Mouse (Mus musculus): ENCODE measurements around the gene Apol7b.

Apol7b gene

DNA sequence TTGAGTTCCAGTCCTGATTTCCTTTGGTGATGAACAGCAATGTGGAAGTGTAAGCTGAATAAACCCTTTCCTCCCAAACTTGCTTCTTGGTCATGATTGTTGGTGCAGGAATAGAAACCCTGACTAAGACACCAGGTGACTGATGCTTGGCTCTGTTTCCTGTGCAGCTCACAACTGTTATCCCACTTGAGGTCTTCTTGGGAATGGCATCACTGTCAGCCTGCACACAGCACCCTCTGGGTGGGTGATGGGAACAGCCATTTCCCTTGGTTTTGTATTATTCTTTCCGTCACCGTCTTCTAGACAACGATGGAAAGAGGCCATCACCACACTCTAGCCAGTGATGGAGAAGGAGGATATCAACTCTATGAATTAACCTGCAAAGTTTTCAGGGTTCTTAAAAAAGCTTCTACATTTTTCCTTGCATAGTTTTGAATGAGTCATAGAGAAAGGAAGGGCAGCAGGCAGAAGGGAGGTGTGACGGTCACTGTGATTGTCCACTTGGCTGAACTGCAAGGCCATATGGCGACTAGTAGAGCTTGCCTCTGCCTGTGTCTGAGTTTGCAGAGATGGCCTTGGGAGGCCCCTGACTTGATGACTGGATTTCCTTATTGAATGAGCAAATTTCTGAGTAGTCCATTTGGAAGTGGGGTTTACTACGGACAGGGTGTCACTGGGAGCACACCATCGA, 62.8 kb downstream of the Apol7b start:
- DNase-seq (ENCODE audit: low read depth, low spot score) = no peak

DNA sequence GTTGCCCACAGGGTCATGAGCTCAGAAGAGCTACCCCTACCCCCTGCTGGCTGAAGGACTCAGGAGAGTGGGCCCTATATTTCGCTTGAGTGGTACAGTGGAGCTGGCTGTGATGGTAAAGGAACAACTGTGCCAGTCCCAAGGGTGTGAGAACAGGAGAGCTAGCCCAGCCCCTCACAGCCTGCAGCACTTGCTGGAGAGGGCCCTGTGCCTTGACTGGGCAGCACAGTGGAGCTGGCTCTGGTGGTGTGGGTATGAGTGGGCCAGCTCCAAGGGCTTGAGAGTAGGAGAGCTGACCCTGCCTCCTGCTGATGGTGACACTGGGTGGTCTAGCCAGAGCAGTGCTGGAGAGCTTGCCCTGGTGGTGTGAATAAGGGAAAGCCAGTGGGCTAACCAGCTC, 64.4 kb downstream of the Apol7b start:
- no peak for DNase-seq (ENCODE audit: low read depth, low spot score)

DNA sequence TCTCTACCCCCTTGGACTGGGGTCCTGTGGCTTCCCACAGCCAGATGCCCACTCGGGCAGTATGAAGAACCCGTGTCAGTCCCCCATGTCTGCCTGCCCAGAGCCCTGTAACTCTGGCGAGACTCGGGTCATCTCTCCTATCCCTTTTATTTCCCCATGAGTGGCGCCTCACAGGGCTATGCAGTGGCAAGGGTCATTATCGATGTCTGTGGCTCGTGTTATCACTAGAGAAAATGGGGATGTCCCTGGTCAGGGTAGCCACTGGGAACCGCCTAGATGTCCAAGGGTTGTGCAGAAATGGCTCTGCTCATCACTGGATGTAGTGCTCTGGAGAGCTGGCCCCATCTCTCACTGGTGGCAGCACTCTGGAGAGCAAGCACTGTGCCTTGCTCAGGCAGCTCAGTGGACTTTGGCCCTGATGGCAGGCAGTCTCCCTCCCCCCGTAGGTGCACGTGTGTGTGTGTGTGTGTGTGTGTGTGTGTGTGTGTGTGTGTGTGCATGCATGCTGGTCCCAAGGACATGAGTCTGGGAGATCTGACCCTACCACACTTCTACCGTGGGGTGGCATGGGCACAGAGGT, 64.9 kb downstream of the Apol7b start:
- no peak for DNase-seq (ENCODE audit: low read depth, low spot score)

DNA sequence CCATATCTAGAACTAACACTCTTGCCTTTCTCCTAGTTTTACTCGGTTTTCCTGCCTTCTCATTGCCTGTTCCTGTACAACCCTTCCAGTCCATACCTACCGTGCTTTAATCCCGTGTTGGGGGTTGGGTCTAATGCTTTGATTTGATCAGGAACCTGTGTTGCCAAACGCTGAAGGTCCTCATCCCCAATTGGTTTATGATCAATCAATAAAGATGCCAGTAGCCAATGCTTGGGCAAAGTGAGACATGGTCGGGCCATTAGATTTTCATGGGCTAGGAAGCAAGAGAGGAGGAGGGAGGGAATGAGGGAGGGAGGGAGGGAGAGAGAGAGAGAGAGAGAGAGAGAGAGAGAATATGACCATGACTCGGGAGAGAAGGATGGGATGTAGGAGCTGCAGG, 65.8 kb downstream of the Apol7b start:
- DNase-seq (ENCODE audit: low read depth, low spot score) = no peak

DNA sequence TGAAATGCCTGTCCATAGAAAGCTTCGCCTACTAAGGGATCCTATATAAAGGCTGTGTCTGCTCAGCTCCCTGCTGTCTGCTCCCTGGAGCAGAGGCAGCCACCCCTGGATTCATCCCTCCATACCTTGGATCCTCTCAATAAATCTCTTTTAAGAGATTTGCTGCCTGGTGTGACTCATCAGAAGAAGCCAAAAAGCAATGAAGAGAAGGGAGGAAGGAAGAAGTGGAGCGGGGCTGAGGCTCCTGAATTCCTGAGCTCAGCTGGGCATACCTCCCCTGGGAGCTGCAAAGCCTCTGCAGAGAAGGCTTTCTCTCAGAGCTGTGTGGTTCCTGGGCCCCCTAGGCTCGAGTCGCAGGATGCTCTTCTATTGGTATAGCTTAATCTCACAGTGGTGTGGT, 67.4 kb downstream of the Apol7b start:
- DNase-seq (ENCODE audit: low read depth, low spot score) = no peak

DNA sequence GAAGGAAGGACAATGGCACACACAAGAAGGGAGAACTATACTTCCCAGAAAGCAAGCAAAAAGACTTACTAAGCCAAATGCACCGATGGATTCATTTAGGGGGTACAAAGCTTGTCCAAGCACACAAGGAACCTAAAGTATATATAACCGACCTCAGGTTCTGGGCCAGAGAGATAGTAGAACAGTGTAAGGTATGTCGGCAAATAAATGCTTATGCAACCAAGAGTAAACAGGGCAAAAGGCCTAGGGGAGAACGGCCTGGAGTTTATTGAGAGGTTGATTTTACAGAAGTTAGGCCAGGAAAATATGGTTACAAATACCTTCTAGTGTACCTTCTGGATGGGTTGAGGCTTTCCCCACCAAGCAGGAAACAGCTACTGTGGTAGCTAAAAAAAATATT, 69.9 kb downstream of the Apol7b start:
- no peak for DNase-seq (ENCODE audit: low read depth, low spot score)

DNA sequence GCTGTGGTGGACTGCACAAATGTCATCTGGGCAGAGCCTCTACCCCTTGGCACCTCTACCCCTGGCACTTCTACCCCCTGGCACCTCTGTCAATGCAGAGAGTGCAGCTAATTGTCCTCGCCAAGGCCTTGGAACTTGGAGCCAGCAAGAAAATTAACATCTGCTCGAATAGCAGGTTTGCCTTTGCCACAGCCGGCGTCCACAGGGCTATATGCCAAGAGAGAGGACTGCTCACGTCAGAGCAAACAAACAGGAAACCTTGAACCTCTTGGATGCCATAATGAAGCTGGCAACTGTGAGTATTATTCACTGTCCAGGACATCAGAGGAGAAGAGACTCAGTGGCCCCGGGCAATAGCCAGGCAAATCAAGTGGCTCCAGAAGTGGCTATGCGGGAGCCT, 70.4 kb downstream of the Apol7b start:
- DNase-seq (ENCODE audit: low read depth, low spot score) = no peak
